Mouse (Mus musculus) liver, embryonic 14.5 days (tissue): ENCODE measurements around the gene Spocd1. TPM values are rescaled to one million over a fixed set of nuclear protein-coding genes. Genes with fewer than 3 reads are reported as not detected.

Experiments used
- ATAC-seq: fragments of 200-750 bp; cut with Nextera tagmentation; 2 replicates; pipeline ENCODE4 v1.8.0; 2017; ENCODE audit warnings: moderate number of reproducible peaks, mild to moderate bottlenecking, moderate library complexity; ENCODE audit not compliant: insufficient read depth
- DNase-seq, 3 experiments: peaks; one replicate each; pipeline ENCODE4 v3.0.0-alpha.2; 2012 to 2013; ENCODE audit warnings: low read depth in 3 of 3, low spot score in 3 of 3
- H3K27ac ChIP-seq: fragments of 300-500 bp; sonication (generic); 2 replicates; pipeline ENCODE4 v1.5.1; 2014; ENCODE audit warnings: moderate library complexity, mild to moderate bottlenecking, control low read depth, inconsistent platforms
- H3K27me3 ChIP-seq: fragments of 300-500 bp; sonication (generic); 2 replicates; pipeline ENCODE4 v1.6.1; 2014; ENCODE audit warnings: mild to moderate bottlenecking, low read length, moderate library complexity; ENCODE audit not compliant: control insufficient read depth, insufficient read depth
- H3K36me3 ChIP-seq: fragments of 300-500 bp; sonication (generic); replicated peaks from 2 replicates; pipeline ENCODE4 v1.6.1; 2014; ENCODE audit warnings: low read depth; ENCODE audit not compliant: control insufficient read depth, insufficient read depth
- H3K4me1 ChIP-seq, 2 experiments: fragments of 200-500 bp in 1 of 2; fragments of 300-500 bp in 1 of 2; sonication (generic) in 1 of 2; replicated peaks; 2 replicates each; pipeline ENCODE4 v1.6.1; 2012 to 2014; ENCODE audit warnings: antibody characterized with exemption in 1 of 2, inconsistent platforms in 1 of 2, low read length in 1 of 2; ENCODE audit not compliant: control insufficient read depth in 2 of 2, insufficient read depth in 2 of 2
- H3K4me2 ChIP-seq: fragments of 300-500 bp; sonication (generic); 2 replicates; pipeline ENCODE4 v1.6.1; 2014; ENCODE audit warnings: low read depth, mild to moderate bottlenecking, control low read depth, moderate library complexity
- H3K4me3 ChIP-seq, 2 experiments: fragments of 200-500 bp in 1 of 2; fragments of 300-500 bp in 1 of 2; sonication (generic) in 1 of 2; 2 replicates each; pipeline ENCODE4 v1.5.1; 2012 to 2014; ENCODE audit warnings: low read depth in 2 of 2, low read length in 2 of 2, mild to moderate bottlenecking in 2 of 2, control low read depth in 1 of 2, inconsistent platforms in 1 of 2, moderate library complexity in 1 of 2; ENCODE audit not compliant: insufficient read depth in 1 of 2
- H3K9ac ChIP-seq: fragments of 300-500 bp; sonication (generic); replicated peaks from 2 replicates; pipeline ENCODE4 v1.6.1; 2014; ENCODE audit warnings: mild to moderate bottlenecking, control low read depth, moderate library complexity
- H3K9me3 ChIP-seq: fragments of 300-500 bp; sonication (generic); 2 replicates; pipeline ENCODE4 v1.6.1; 2016; ENCODE audit warnings: low read length, mixed read lengths; ENCODE audit not compliant: control insufficient read depth
- CTCF ChIP-seq: IDR thresholded peaks from 2 replicates; pipeline ENCODE4 v1.5.1; 2016; ENCODE audit warnings: antibody characterized with exemption, low read depth, control low read depth
- EP300 ChIP-seq: IDR thresholded peaks from 2 replicates; pipeline ENCODE4 v1.6.1; 2016; ENCODE audit warnings: antibody characterized with exemption, low read depth
- WGBS: fragments of 180-500 bp; shearing (Covaris S2); extraction: QIAGEN DNeasy Blood & Tissue Kit; methylation state at CpG from one replicate; pipeline ENCODE4 v1.1.7; 2014; ENCODE audit not compliant: insufficient replicate concordance; 5-methylcytosine and 5-hydroxymethylcytosine counted together
- polyA plus RNA-seq, 2 experiments: library from polyadenylated mRNA; depleted of rRNA in 1 of 2; stranded (reverse) in 1 of 2; unstranded in 1 of 2; fragments of >200 nt; fragmentation: Nextera tagmentation in 1 of 2; extraction: Ambion mirVana in 1 of 2; gene quantifications; 2 replicates each; pipeline versions ENCODE4 v1.2.1 to v1.2.3; 2012 to 2014

Spocd1 gene
- polyA plus RNA-seq, 2 experiments, result 0.03 to 0.11 TPM

GRCm38 (mm10) chr4:130005593-130005992, 76.5 kb downstream of the Spocd1 start:
- Histone ChIP-seq H3K27me3 (peaks cover 6% of the 10 kb centered on the region; the same call in 1 of the 2 replicates), H3K36me3 (no peaks in the 10 kb centered on the region), H3K9ac (no peak overlapping the region), H3K4me1 (no peaks in the 10 kb centered on the region), H3K4me2 (no peak overlapping the region), H3K4me3 (no peak overlapping the region), H3K27ac (no peak overlapping the region), H3K9me3 (no peaks in the 10 kb centered on the region)
- no peak for DNase-seq
- TF ChIP-seq CTCF, result 0 out of 2 replicates have a peak, but pooled peaks have one; percentile 7
- no peak for TF ChIP-seq EP300
- WGBS, result 48% methylated on average over 9 of the region's 9 CpGs
- ATAC-seq, result no peak

- ATAC-seq, result no peak
- Histone ChIP-seq H3K27me3 (peaks cover 6% of the 10 kb centered on the region; the same call in 1 of the 2 replicates), H3K9ac (no peak overlapping the region), H3K4me3 (no peak overlapping the region), H3K4me1 (no peaks in the 10 kb centered on the region), H3K36me3 (no peaks in the 10 kb centered on the region), H3K4me2 (peak overlapping the region; percentile 30; the same call in 1 of the 2 replicates), H3K9me3 (no peaks in the 10 kb centered on the region), H3K27ac (no peak overlapping the region)
- DNase-seq, result no peak
- WGBS, result 10% methylated on average over 25 of the region's 25 CpGs
- TF ChIP-seq EP300, result no peak
- no peak for TF ChIP-seq CTCF
Observed at GRCm38 (mm10) chr4:130006533-130006932, 77.5 kb downstream of the Spocd1 start.

Other genes starting within 250 kb of the Spocd1 start
- gene Tmem39b, start 232.4 kb upstream of the Spocd1 start, polyA plus RNA-seq (2012; rRNA removed), result 9.3 and 11.3 TPM in 2 replicates
- 5.5 and 6.0 TPM in 2 replicates for gene Tmem39b, start 232.4 kb upstream of the Spocd1 start, polyA plus RNA-seq (2014; fragmentation: Nextera tagmentation; extraction: Ambion mirVana)
- gene Khdrbs1, start 186.9 kb upstream of the Spocd1 start, polyA plus RNA-seq (2012; rRNA removed), result 12.5 and 16.7 TPM in 2 replicates
- 24.0 and 28.2 TPM in 2 replicates for gene Khdrbs1, start 186.9 kb upstream of the Spocd1 start, polyA plus RNA-seq (2014; fragmentation: Nextera tagmentation; extraction: Ambion mirVana)
- gene Ptp4a2, start 118.0 kb upstream of the Spocd1 start, polyA plus RNA-seq (2012; rRNA removed), result 26.1 and 42.2 TPM in 2 replicates
- 150 and 154 TPM in 2 replicates for gene Ptp4a2, start 118.0 kb upstream of the Spocd1 start, polyA plus RNA-seq (2014; fragmentation: Nextera tagmentation; extraction: Ambion mirVana)
- 0.22 and 0.24 TPM in 2 replicates for gene Adgrb2, start 55.6 kb downstream of the Spocd1 start, polyA plus RNA-seq (2012; rRNA removed)
- gene Adgrb2, start 55.6 kb downstream of the Spocd1 start, polyA plus RNA-seq (2014; fragmentation: Nextera tagmentation; extraction: Ambion mirVana), result 0.15 TPM in 1 of 2 replicates, not detected in the other
- gene Col16a1, start 118.6 kb downstream of the Spocd1 start, polyA plus RNA-seq (2012; rRNA removed), result 2.0 and 3.0 TPM in 2 replicates
- 1.5 and 2.3 TPM in 2 replicates for gene Col16a1, start 118.6 kb downstream of the Spocd1 start, polyA plus RNA-seq (2014; fragmentation: Nextera tagmentation; extraction: Ambion mirVana)
- 24.9 and 31.4 TPM in 2 replicates for gene Pef1, start 173.3 kb downstream of the Spocd1 start, polyA plus RNA-seq (2012; rRNA removed)
- gene Pef1, start 173.3 kb downstream of the Spocd1 start, polyA plus RNA-seq (2014; fragmentation: Nextera tagmentation; extraction: Ambion mirVana), result 38.9 and 41.3 TPM in 2 replicates
- 0.04 TPM in 1 of 2 replicates, not detected in the other for gene Hcrtr1, start 210.1 kb downstream of the Spocd1 start, polyA plus RNA-seq (2012; rRNA removed)
- gene Hcrtr1, start 210.1 kb downstream of the Spocd1 start, polyA plus RNA-seq (2014; fragmentation: Nextera tagmentation; extraction: Ambion mirVana), result not detected in 2 replicates
- gene Tinagl1, start 245.9 kb downstream of the Spocd1 start, polyA plus RNA-seq (2012; rRNA removed), result 24.4 and 27.0 TPM in 2 replicates
- gene Tinagl1, start 245.9 kb downstream of the Spocd1 start, polyA plus RNA-seq (2014; fragmentation: Nextera tagmentation; extraction: Ambion mirVana), result 18.2 and 20.7 TPM in 2 replicates